Comparison of ENCODE assay signal across 8 mouse cellular contexts in the genomic region with DNA sequence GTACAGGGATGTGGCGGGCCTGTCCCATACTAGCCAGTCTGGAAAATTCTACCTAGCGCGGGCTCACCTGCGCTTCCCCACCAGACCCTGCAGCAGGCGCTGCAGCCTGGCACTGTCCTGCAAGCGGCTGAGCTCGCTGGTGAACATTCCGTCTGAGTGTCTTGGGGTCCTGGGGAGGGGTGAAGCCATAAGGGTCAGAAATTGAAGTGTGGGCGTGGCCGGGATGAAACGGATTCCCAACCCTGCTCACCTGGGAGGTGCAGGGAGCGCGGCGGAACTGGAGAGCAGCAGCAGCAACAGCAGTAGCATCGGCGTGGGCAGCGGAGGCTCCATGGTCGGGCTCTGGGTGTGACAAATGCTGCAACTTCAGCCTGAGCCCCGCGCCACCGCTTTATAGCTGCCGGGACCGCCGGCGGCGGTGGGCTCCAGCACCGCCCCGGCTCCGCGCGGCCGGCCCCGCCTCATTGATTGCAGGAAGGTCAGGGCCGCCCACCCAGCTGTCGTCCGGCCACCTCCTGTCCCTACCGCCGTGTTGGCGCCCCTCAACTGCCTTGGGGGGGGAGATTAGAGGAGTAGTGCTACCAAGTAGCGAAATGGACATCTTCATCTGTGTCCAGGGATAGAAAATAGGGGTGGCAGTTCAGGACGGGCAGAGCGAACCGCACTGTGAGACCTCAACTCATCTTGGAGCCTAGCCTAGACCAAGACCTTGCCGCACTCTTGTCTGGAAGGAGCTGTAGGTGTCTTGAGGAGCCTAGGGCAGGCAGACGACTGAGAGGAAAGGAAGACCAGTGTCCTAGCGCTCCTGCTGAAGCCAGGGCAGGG. TPM values are rescaled to one million over a fixed set of nuclear protein-coding genes. Genes with fewer than 3 reads are reported as not detected.
DNase-seq lines count a peak whose midpoint lies in the region; ATAC-seq and TF ChIP-seq lines count a peak whose summit lies in the region.

A gene (minus strand): TSS at position 368 of the 825 bp plus-strand sequence.

- 0 out of 2 replicates have a peak, but pooled peaks cover 11% of the 10 kb centered on the region for H3K27me3 ChIP-seq in embryonic facial prominence, embryonic 12.5 days
- H3K27me3 ChIP-seq in intestine, embryonic 15.5 days (replicated peaks): no peaks in the 10 kb centered on the region
- H3K27me3 ChIP-seq in stomach, postnatal 0 days (ENCODE audit: control insufficient read depth, insufficient read depth, low read length): no peaks in the 10 kb centered on the region

- no peaks in the 10 kb centered on the region for H3K9me3 ChIP-seq in embryonic facial prominence, embryonic 12.5 days
- H3K9me3 ChIP-seq in intestine, embryonic 15.5 days: no peaks in the 10 kb centered on the region
- no peaks in the 10 kb centered on the region for H3K9me3 ChIP-seq in stomach, postnatal 0 days (ENCODE audit: control insufficient read depth, low read length)

- peak within 1 kb of the TSS; percentile 43 for H3K9ac ChIP-seq in embryonic facial prominence, embryonic 12.5 days
- peak within 1 kb of the TSS; percentile 53 for H3K9ac ChIP-seq in intestine, embryonic 15.5 days
- H3K9ac ChIP-seq in stomach, postnatal 0 days (ENCODE audit: low read length): peak within 1 kb of the TSS; percentile 53

- 2% methylated on average over 45 of the region's 46 CpGs for WGBS in embryonic facial prominence, embryonic 12.5 days
- 3% methylated on average over 46 of the region's 46 CpGs for WGBS in intestine, embryonic 15.5 days
- WGBS in stomach, postnatal 0 days: 4% methylated on average over 46 of the region's 46 CpGs

- ATAC-seq in embryonic facial prominence, embryonic 12.5 days (ENCODE audit: insufficient number of reproducible peaks, insufficient read depth, low FRiP score, low TSS enrichment): 0 out of 2 replicates have a peak, but pooled peaks have one; percentile 43
- peak; percentile 53 for ATAC-seq in intestine, embryonic 15.5 days
- peak; percentile 63; the same call in 1 of the 2 replicates for ATAC-seq in stomach, postnatal 0 days (ENCODE audit: low FRiP score, low TSS enrichment)

- no peak for TF ChIP-seq EP300 in stomach, postnatal 0 days (optimal IDR thresholded peaks at IDR 0.05)

- peak within 1 kb of the TSS; percentile 96 for H3K4me2 ChIP-seq in embryonic facial prominence, embryonic 12.5 days (replicated peaks)
- H3K4me2 ChIP-seq in intestine, embryonic 15.5 days (replicated peaks): peak within 1 kb of the TSS; percentile 99
- H3K4me2 ChIP-seq in stomach, postnatal 0 days (replicated peaks; ENCODE audit: low read depth): peak within 1 kb of the TSS; percentile 81

- peak within 1 kb of the TSS; percentile 44 for H3K4me3 ChIP-seq in embryonic facial prominence, embryonic 12.5 days
- H3K4me3 ChIP-seq in intestine, embryonic 15.5 days (replicated peaks): peak within 1 kb of the TSS; percentile 50
- peak within 1 kb of the TSS; percentile 41 for H3K4me3 ChIP-seq in stomach, postnatal 0 days (ENCODE audit: low read depth, low read length)

- 0 out of 2 replicates have a peak, but pooled peaks cover 6% of the 10 kb centered on the region for H3K4me1 ChIP-seq in embryonic facial prominence, embryonic 12.5 days
- peaks cover 19% of the 10 kb centered on the region for H3K4me1 ChIP-seq in intestine, embryonic 15.5 days (replicated peaks)
- 0 out of 2 replicates have a peak, but pooled peaks cover 3% of the 10 kb centered on the region for H3K4me1 ChIP-seq in stomach, postnatal 0 days (replicated peaks; ENCODE audit: control insufficient read depth, insufficient read depth)

- no peak within 1 kb of the TSS for H3K27ac ChIP-seq in embryonic facial prominence, embryonic 12.5 days
- peak within 1 kb of the TSS; percentile 84 for H3K27ac ChIP-seq in intestine, embryonic 15.5 days
- no peak within 1 kb of the TSS for H3K27ac ChIP-seq in stomach, postnatal 0 days (replicated peaks)

- no peaks in the 10 kb centered on the region for H3K36me3 ChIP-seq in embryonic facial prominence, embryonic 12.5 days
- no peaks in the 10 kb centered on the region for H3K36me3 ChIP-seq in intestine, embryonic 15.5 days
- H3K36me3 ChIP-seq in stomach, postnatal 0 days (ENCODE audit: control insufficient read depth, insufficient read depth, low read length): no peaks in the 10 kb centered on the region

- peak; percentile 73 for TF ChIP-seq CTCF in stomach, postnatal 0 days (IDR thresholded peaks at IDR 0.05; ENCODE audit: low read depth)

- peak; percentile 40 for DNase-seq in adrenal gland, postnatal 10 days
- DNase-seq in adrenal gland, adult 18-20 months (ENCODE audit: low spot score in 2 of 2): no peak
- peak; percentile 40 for DNase-seq in MN1 (ENCODE audit: low spot score)
- peak; percentile 17 for DNase-seq in lung, postnatal 36 days
- peak; percentile 66 for DNase-seq in stomach, postnatal 0 days (ENCODE audit: low spot score)
- DNase-seq in layer of hippocampus, postnatal 25 days (ENCODE audit: extremely low spot score in 1 of 2, low spot score in 1 of 2): no peak

RNA-seq across cellular contexts. Expression of the gene that starts here (rescaled TPM):
- total RNA-seq in adrenal gland, postnatal 10 days (2021): 1 to 10 TPM; 2.8 to 3.2 TPM
- not detected for total RNA-seq in adrenal gland, adult 18-20 months (2021)
- 4.0 and 5.0 TPM in 2 replicates for polyA plus RNA-seq in embryonic facial prominence, embryonic 12.5 days (2016; fragmentation: Nextera tagmentation; extraction: Ambion mirVana)
- 203 and 260 TPM in 2 replicates for polyA plus RNA-seq in intestine, embryonic 15.5 days (2015; fragmentation: Nextera tagmentation; extraction: Ambion mirVana)
- 2.2 and 2.4 TPM in 2 replicates for polyA plus RNA-seq in stomach, postnatal 0 days (2015; fragmentation: Nextera tagmentation; extraction: Ambion mirVana)
- total RNA-seq in layer of hippocampus, postnatal 25 days (2021): not detected

Comparison
In these comparisons a context has a peak if more than half of its experiments do, and no peak if none do; other contexts are left out.
1. RNA of the gene that starts here (polyA plus RNA-seq): 203 to 260 TPM in intestine, embryonic 15.5 days; 4.0 to 5.0 TPM in embryonic facial prominence, embryonic 12.5 days and 2.2 to 2.4 TPM in stomach, postnatal 0 days; every median in the first group is over 10 times any median in the second.
2. DNase-seq: peak in adrenal gland, postnatal 10 days (single experiment), MN1 (single experiment), lung, postnatal 36 days (single experiment) and stomach, postnatal 0 days (single experiment); none in adrenal gland, adult 18-20 months (0 of 2) and layer of hippocampus, postnatal 25 days (0 of 2).
3. Peak in every context shown above with its lines, with median percentiles within 50 percentile points of each other: ATAC-seq, H3K4me2 ChIP-seq, H3K4me3 ChIP-seq and H3K9ac ChIP-seq.